Mouse (Mus musculus) NIH3T3 (cell line): ENCODE results near the gene Gm28557.
"Not testable (repeated sequence)": the region's sequence is repeated elsewhere in the genome, so short reads cannot be mapped to it uniquely, and the experiment has no call there.

Experiments used
- DNase-seq: peaks from one replicate; pipeline ENCODE4 v3.0.0-alpha.2; 2012; ENCODE audit warnings: low read depth

Gene Gm28557

DNA sequence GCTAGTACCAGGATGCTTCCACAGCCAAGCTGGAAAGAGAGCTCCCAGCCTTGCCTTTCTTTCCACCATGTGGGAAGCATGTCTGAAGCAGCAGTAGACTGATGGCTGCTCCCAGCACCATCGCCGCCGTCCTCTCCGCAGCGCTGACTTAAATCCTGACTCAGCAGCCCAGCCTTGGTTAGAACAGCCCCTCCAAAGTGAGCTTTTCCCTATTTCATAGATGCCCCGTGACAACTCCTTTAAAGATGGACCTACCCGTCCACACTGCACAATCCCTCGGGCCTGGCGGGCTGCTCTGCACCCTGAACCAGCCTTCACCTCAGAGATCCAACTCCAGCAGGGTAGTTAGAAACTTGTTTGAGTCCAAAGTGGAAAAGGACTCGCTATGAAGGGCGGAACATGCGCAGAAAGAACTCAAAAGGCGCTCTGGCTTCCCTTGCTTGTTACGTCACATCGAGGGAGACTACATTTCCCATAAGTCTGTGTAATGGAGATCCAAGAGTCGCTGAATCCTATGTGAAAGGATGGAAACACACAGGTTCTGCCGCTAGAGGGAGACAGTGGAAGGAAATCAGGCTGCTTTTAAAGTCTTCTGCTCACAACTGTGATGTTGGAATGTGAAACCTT, at the start of gene Gm28557:
Gene Gm28557 (minus strand): TSS at position 411 of the 627 bp plus-strand sequence.
- peak; percentile 97 for DNase-seq

DNA sequence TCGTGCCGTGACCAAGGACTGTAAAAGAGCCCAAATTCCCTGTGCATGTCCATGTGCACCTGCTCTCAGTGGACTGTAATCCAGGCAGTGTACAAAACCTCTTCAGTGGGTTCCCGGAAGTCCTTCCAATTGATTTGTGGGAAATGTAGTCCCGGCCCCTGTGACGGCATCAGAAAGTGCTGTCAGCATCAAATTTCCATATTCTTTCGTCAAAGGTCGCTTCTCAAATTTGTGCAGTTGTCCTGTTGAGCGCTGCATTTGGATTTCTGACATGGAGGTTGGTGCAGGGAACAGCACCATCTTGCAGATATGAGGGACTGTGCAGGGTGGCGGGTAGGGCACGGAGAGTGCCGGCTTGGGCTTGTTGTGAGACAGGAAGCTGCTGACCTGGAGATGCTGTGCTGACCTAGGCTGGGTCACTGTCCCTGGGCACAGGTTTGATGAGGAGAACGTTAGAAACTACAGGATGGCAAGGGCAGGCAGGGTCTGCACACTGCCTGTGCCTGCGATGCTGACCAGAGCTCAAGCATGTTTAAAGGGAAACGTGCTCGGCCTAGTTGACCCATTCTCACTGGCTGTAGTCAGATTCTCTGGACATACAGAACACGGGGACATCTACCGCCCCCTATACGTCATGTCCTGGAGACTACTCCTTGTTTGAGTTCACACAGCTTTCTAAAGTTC, 19.8 kb upstream of the Gm28557 start:
- peak; percentile 87 for DNase-seq

DNA sequence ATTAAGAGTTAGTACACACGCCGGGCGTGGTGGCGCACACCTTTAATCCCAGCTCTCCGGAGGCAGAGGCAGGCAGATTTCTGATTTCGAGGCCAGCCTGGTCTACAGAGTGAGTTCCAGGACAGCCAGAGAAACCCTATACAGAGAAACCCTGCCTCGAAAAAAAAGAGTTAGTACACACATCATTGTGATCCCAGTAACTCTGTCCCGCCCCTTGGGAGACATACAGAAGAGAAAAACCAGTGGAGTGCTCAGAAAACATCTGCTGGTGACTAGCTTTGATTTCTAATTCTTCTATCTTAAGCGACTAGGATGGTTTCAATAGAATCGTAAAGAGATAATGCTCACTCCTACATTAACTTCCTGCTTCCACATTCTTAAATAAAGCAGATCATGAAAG, 19.1 kb upstream of the Gm28557 start:
- not testable (repeated sequence) for DNase-seq

DNA sequence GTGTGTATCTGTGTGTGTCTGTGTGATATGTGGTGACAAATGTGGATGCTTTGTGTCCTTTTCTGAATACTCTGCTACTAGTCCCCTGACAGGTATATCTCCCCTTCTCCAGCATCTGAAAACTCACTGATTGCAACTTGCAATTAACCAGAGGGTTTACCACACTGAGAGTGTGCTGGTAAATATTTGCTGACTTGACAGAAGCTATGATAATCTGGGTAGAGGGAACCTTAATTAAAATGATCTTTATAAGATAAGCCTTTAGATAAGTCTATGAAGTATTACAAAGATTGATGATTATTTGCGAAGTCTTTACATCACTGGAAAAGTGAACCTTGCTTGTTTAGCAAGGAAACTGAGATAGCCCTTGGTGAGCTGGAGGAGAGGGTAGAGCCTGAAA, 16.1 kb upstream of the Gm28557 start:
- DNase-seq = no peak

DNA sequence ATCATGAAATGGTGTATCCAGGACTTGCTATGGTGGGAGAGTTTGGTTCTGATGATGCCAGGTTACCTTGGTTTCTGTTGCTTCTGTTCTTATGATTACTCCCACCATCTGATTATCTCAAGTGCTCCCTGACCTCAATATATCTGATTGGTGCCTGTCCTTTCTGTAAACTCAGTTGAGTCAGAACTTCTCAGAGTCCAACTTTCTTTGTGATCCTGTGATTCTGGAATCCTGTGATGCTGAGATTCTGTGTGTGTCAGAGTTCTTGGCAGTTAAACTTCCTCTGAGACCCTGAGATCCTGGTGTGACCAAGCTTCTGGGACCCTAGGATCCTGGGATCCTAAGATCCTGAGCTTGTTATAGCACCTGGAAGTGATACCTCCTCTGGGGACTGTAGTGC, 13.0 kb upstream of the Gm28557 start, which contains the start of gene Zfp759:
Gene Zfp759 (plus strand): TSS at position 301 of the 400 bp plus-strand sequence.
- not testable (repeated sequence) for DNase-seq

DNA sequence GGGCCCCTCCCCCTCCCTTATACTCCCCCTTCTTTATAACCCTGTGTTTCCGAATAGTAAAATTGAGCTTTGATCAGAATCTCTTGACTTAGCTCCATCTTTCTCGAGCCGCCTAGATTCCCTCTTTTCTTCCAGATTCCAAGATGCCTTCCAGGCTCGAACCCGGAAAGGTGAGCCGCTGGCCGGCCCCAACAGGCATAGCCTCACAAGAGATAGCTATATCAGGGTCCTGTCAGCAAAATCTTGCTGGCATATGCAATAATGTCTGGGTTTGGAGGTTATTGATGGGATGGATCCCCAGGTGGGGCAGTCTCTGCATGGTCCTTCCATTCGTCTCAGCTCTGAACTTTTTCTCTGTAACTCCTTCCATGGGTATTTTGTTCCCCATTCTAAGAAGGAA, 7.8 kb upstream of the Gm28557 start, which contains the start of gene Rslcan18:
Gene Rslcan18 (minus strand): TSS at position 101 of the 400 bp plus-strand sequence.
- not testable (repeated sequence) for DNase-seq

DNA sequence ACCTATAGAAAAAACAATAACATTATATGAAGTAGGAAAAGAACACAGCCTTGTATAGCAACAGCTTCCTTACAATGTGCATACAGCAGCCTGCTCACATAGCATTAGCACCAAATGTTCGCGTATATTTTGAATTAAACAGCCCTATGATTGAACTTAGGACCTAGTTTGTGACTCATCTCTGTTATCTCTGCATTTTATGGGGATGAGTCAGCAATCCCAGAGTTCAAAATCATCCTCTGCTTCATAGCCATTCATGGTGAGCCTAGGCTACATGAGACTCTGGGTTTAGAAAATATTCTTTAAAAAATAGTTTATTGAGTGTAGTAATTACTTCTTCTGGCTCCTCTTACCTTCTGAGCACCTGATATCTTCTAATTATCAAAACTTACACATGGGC, 4.9 kb upstream of the Gm28557 start:
- peak; percentile 3 for DNase-seq

DNA sequence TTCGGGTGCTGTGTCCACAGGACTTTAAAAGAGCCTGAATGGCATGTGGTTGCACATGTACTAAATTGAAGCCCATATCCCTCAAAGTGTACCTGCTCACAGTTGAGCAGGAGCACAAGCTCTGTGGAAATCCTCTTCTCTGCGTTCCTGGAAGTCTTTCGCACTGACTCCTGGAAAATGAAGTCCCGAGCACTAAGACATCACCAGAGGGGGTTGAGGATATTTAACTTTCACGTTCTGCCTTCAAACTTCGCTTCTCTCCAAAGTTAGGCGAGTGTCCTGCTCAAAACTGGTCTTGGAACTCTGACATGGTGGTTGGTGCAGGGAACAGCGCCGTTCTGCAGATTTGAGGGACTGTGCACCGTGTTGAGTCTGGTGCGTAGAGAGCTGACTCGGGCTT, 3.7 kb upstream of the Gm28557 start:
- DNase-seq = no peak

DNA sequence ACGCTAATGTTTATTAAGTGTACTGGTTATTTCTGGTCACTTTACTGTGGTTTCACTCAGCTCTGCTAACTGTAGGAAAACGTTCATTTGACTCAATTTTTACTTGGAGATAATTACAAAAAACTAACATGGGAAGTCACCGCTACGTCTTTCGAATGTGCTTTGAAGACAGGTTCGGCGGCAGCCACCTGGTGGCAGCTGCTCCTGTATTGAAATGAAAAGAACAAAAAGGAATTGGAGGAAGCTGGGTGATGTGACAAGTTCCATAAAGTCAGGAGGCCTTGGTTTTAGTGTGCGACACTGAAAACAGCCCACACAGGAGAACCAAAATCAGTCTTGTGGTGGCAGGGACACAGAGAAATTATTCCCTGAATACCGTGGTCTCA, 410 bp upstream of the Gm28557 start:
- no peak for DNase-seq

DNA sequence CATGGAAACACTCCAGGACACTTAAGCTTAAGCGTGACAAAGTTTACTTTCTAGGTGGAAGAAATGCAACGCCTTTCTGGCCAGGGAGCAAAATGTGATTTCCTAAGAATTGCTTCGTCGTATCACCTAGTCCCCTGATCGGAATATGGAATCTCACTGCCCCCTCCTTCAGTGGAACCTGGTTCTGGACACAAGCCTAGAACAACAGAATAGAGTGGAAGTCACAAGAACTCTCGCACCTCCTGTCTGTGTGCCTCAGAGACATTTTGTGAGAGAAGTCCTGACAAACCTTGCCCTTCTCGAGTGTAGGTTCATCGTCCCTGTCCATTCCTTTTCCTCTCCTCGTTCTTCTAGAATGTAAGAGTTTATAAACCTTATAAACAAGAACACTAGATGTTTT, 723 bp downstream of the Gm28557 start:
- no peak for DNase-seq

DNA sequence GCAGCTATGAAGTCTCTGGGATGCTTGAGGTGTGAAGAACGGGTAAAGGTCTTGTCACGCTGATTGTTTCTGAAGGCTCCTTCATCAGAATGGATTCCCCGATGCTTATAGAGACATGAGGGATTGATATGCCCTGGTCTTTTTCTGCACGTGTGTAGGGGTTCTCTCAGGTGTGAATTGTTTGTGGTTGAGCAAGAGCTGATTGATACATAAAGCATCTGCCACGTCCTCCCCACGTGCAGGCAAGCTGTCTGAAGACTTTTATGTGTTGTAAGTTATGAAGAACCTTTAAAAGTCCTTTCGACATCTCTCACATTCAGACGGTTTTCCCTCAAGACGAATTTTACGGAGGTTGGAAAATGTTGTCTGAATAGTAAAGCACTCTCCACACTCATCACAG, 10.5 kb downstream of the Gm28557 start, which contains the start of gene Zfp708:
Gene Zfp708 (minus strand): TSS at position 101 of the 400 bp plus-strand sequence.
- DNase-seq = no peak

DNA sequence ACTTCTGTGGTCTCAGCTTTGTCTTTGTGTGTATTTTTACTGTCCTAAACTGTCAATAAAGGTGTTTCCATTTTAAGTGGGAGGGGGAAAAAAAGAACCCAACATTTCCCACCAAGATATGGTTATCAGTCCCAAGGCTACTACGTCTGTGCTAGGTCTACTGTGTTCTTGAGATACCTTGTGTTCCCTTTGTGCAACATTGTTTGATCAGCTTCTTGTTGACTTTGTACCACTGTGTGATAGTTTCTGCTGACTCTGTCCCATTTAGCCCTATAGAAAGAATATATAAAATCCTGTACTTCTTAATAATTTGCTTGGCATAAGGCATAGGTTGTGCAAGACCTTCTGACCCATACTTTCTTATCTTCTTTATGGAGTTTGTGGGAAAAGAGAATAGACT, 18.2 kb downstream of the Gm28557 start:
- no peak for DNase-seq

DNA sequence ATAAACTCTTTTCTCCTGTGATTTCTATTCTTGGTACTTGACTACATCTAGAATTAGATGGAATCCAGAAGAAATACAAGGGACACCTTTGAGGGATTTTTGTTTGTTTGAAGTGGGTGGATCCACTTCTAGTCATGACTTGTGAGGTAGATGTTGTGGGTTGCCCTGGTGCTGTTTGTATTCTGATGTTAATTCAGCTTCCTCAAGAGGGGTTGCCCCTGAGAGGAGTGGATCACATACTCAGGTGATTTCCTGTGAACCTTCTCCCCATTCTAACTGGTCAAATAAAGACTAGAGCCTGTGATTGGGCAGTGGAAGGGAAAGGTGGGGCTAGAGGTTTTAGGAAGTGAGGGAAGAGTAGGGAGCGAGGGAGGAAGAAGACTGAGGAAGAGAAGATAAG, 26.5 kb downstream of the Gm28557 start:
- peak; percentile 6 for DNase-seq

DNA sequence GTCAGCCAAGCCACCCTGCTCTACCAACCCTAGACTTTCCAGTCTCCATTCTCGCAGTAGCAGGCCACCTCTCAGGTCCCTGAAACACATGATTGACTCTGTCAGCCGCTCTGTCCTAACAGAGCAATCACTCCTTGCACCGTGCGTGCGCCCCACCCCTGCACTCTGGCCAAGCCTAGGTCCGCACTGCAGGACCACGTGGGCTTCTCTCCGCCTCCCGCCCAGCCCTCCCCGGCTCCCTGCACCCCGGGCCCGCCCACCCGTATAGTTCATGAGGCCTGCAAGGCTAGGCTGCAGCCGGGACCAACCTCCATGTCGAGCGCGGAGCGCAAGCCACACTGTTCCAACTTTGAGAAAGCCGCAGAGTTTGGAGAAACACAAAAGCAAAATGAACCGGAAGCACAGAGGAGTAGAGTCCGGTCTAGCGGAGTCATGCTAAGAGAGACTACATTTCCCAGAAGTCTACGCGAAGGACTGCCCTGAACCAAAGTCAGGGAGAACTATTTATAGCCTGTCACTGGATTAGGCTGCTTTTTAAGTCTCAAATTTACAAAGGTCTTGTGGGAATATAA, 27.2 kb downstream of the Gm28557 start:
- peak; percentile 86 for DNase-seq

DNA sequence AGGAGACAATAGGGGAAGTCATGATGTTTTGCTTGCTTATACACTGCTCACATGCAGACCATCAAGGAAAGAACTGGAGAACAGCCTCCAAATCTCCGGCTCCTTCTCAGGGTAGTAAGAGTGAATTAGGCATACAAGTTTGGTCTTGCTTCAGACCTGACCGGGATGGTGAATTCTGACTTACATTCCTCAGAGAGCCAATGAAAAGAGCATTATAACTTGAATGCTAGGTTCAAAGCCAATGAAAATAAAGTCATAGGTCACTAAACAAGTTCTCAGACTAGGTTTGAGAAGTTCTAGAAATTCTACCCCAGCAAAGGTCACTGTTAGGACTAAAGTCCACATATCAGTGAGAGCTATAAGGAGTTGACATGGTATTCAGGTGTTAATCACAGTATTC, 31.2 kb downstream of the Gm28557 start:
- DNase-seq = no peak

DNA sequence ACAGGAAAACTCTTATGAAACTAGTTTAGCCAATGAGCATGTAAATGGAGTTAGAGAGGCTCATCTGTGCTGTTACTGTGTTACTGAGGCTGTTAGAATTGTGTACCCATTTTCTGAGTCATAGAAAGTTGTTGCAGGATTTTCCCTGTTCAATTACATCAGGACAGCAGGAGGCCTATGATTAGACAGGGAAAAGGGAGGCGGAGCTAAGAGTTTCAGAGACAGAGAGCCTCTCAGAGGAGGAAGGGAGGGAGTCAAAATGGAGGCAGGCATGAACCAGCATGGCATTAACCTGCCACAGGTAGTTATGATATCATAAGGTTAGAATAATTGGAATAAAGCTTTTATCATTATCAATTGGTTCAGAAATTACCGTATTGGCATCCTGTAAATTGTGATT, 35.6 kb downstream of the Gm28557 start:
- no peak for DNase-seq

DNA sequence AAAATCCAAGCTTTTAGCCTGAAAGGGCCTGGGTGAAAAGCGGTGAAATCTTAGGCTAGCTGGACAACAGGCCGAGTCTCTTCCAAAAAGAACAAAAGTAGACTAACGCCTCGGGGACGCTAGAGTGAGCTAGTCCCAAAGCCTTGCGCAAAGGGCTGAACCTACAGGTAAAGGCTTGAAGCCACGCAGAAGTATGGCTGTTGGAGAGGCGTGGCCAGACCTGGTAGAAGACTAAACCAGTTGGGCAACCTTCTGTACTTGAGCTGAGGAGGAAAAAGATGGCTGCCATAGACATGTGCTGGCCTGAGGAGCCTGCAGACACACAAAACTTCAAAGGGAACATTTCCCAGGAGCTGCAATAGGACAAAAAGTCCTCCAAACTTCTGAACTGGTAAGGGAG, 43.0 kb downstream of the Gm28557 start:
- no peak for DNase-seq

DNA sequence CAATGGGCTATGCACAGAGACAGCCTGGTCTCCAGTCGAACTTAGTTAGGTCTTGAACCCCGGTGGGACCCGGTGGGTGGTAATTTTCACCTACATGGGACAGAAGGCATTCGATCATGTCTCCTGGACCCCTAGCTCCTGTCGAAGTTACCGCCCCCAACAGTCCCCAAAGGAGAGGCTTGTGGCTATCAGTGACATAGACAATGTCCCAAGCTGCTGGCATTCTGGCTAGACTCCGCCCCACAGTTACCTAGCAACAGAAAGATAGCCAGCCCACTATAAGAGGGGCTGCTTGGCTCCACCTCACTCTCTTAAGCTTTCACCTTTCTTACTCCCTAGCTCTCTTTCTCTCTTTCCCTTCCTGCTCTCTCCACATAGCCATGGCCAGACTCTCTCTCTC, 46.0 kb downstream of the Gm28557 start:
- DNase-seq = no peak

DNA sequence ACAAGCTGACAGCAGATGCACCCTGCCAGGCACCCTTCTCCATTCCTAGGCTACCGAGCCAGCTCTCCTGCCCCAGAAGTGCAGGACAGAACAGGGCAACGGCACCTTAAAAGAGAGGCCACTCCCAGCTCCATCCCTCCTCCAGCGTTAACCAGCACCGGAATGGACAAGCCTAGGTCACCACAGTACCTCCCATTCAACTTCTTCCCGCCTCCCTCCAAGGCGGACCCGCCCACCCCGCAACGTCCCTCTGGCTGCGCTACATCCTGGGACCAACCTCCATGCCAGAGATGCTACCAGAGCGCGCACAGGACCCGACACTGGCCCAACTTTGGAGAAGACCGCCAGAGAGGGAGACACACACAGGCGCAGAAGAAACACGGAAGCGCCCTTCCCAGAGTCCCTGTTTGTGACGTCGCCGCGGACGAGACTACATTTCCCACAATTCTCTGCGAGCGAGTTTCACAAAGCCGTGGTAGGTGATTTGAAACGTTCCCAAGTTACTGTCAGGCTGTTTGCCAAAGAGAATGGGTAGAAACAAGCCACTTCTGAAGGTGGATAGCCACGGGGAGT, 47.5 kb downstream of the Gm28557 start, which contains the start of gene Zfp712:
Gene Zfp712 (minus strand): TSS at position 385 of the 573 bp plus-strand sequence.
- DNase-seq = peak; percentile 97

DNA sequence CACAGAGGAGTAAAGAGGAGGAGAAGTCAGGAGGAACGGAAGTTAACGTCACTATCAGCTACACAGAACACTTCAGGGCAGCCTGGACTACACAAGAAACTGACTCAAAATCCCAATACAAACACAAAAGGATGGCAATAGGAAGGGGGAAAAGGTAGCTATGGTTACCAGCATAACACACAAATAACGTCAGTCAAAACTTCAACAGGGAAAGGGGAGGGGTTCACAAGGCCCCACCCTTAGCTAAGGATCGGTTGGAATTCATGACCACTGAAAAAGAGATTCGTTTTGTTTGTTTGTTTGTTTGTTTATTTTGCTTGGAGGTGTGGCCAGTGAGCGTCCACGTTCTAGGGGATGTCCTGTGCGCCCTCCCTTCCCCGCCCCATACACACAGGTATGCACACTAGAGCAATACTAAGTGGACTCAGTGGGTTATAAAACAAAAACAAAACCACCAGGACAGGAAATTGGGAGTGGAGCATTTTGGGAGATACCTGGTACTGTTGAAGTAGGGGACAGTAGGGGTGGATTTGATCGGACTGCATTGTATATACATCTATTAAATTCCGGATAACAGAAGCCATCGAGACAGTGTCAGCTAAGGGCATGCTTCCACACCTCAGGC, 48.1 kb downstream of the Gm28557 start:
- peak; percentile 34 for DNase-seq
